Mouse (Mus musculus) liver, embryonic 14.5 days (tissue): Measurements from ENCODE around the gene Gm15091. TPM values are rescaled to one million over a fixed set of nuclear protein-coding genes. Genes with fewer than 3 reads are reported as not detected.
"Not testable (repeated sequence)": the region's sequence is repeated elsewhere in the genome, so short reads cannot be mapped to it uniquely, and the experiment has no call there.

ENCODE experiments used
- ATAC-seq: fragments of 200-750 bp; cut with Nextera tagmentation; 2 replicates; pipeline ENCODE4 v1.8.0; 2017; ENCODE audit warnings: moderate number of reproducible peaks, mild to moderate bottlenecking, moderate library complexity; ENCODE audit not compliant: insufficient read depth
- DNase-seq, 3 experiments: peaks; one replicate each; pipeline ENCODE4 v3.0.0-alpha.2; 2012 to 2013; ENCODE audit warnings: low read depth in 3 of 3, low spot score in 3 of 3
- H3K27ac ChIP-seq: fragments of 300-500 bp; sonication (generic); 2 replicates; pipeline ENCODE4 v1.5.1; 2014; ENCODE audit warnings: moderate library complexity, mild to moderate bottlenecking, control low read depth, inconsistent platforms
- H3K27me3 ChIP-seq: fragments of 300-500 bp; sonication (generic); 2 replicates; pipeline ENCODE4 v1.6.1; 2014; ENCODE audit warnings: mild to moderate bottlenecking, low read length, moderate library complexity; ENCODE audit not compliant: control insufficient read depth, insufficient read depth
- H3K36me3 ChIP-seq: fragments of 300-500 bp; sonication (generic); replicated peaks from 2 replicates; pipeline ENCODE4 v1.6.1; 2014; ENCODE audit warnings: low read depth; ENCODE audit not compliant: control insufficient read depth, insufficient read depth
- H3K4me1 ChIP-seq, 2 experiments: fragments of 200-500 bp in 1 of 2; fragments of 300-500 bp in 1 of 2; sonication (generic) in 1 of 2; replicated peaks; 2 replicates each; pipeline ENCODE4 v1.6.1; 2012 to 2014; ENCODE audit warnings: antibody characterized with exemption in 1 of 2, inconsistent platforms in 1 of 2, low read length in 1 of 2; ENCODE audit not compliant: control insufficient read depth in 2 of 2, insufficient read depth in 2 of 2
- H3K4me2 ChIP-seq: fragments of 300-500 bp; sonication (generic); 2 replicates; pipeline ENCODE4 v1.6.1; 2014; ENCODE audit warnings: low read depth, mild to moderate bottlenecking, control low read depth, moderate library complexity
- H3K4me3 ChIP-seq, 2 experiments: fragments of 200-500 bp in 1 of 2; fragments of 300-500 bp in 1 of 2; sonication (generic) in 1 of 2; 2 replicates each; pipeline ENCODE4 v1.5.1; 2012 to 2014; ENCODE audit warnings: low read depth in 2 of 2, low read length in 2 of 2, mild to moderate bottlenecking in 2 of 2, control low read depth in 1 of 2, inconsistent platforms in 1 of 2, moderate library complexity in 1 of 2; ENCODE audit not compliant: insufficient read depth in 1 of 2
- H3K9ac ChIP-seq: fragments of 300-500 bp; sonication (generic); replicated peaks from 2 replicates; pipeline ENCODE4 v1.6.1; 2014; ENCODE audit warnings: mild to moderate bottlenecking, control low read depth, moderate library complexity
- H3K9me3 ChIP-seq: fragments of 300-500 bp; sonication (generic); 2 replicates; pipeline ENCODE4 v1.6.1; 2016; ENCODE audit warnings: low read length, mixed read lengths; ENCODE audit not compliant: control insufficient read depth
- WGBS: fragments of 180-500 bp; shearing (Covaris S2); extraction: QIAGEN DNeasy Blood & Tissue Kit; methylation state at CpG from one replicate; pipeline ENCODE4 v1.1.7; 2014; ENCODE audit not compliant: insufficient replicate concordance; 5-methylcytosine and 5-hydroxymethylcytosine counted together
- polyA plus RNA-seq, 2 experiments: library from polyadenylated mRNA; depleted of rRNA in 1 of 2; stranded (reverse) in 1 of 2; unstranded in 1 of 2; fragments of >200 nt; fragmentation: Nextera tagmentation in 1 of 2; extraction: Ambion mirVana in 1 of 2; gene quantifications; 2 replicates each; pipeline versions ENCODE4 v1.2.1 to v1.2.3; 2012 to 2014

Gene Gm15091
- not detected in 2 replicates for polyA plus RNA-seq (2012; rRNA removed)
- polyA plus RNA-seq (2014; fragmentation: Nextera tagmentation; extraction: Ambion mirVana), result not detected in 2 replicates

DNA sequence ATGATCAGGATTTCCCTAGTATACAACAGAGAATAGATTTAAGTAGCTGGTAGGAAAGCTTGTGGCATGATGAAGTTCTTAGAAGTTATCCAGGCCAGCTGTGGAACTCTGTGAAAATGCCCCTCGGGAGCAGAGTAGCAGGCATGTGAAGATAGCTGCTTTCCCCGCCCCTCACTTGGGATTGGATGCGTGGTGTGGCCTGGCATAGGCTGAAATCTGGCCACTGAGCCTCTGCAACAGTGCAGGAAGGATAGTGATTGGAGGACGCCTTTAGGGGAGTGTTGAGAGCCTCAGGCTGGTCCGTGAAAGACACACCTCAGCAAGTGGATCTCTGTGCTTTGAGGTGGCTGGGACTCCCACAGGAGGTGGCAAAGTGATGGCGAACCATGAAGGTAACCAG is at the start of gene Gm15091:
TSS of gene Gm15091 (plus strand) at position 301 of the 400 bp plus-strand sequence.
- H3K27ac ChIP-seq, H3K27me3 ChIP-seq, H3K4me1 ChIP-seq, H3K9me3 ChIP-seq, DNase-seq, H3K4me3 ChIP-seq, ATAC-seq, H3K4me2 ChIP-seq, H3K9ac ChIP-seq, H3K36me3 ChIP-seq: not testable (repeated sequence)
- WGBS, result 57% methylated on average over 5 of the region's 6 CpGs

Other genes starting within 250 kb of the Gm15091 start
- not detected in 2 replicates for gene Gm15097, start 157.2 kb upstream of the Gm15091 start, polyA plus RNA-seq (2012; rRNA removed)
- gene Gm15097, start 157.2 kb upstream of the Gm15091 start, polyA plus RNA-seq (2014; fragmentation: Nextera tagmentation; extraction: Ambion mirVana), result not detected in 2 replicates